Mouse (Mus musculus) Patski (cell line): ENCODE data around the gene Abr. TPM values are rescaled to one million over a fixed set of nuclear protein-coding genes. Genes with fewer than 3 reads are reported as not detected.

Experiments used
- ATAC-seq: fragments of 100-300 bp; one replicate; pipeline ENCODE4 v1.8.0; 2021
- CTCF ChIA-PET: fragments of 350-600 bp; sonication (Branson Sonifier 250); formaldehyde crosslinking; loops from one replicate; lab custom pipeline; 2022; ENCODE audit warnings: inconsistent platforms; lab: Charles Lee
- POLR2A ChIA-PET: fragments of 350-600 bp; sonication (Branson Sonifier 250); formaldehyde crosslinking; loops from one replicate; lab custom pipeline; 2022; ENCODE audit warnings: antibody characterized with exemption, inconsistent platforms; lab: Charles Lee
- DNase-seq: peaks from one replicate; pipeline ENCODE4 v3.0.0-alpha.2; 2011; ENCODE audit warnings: low read depth, low spot score
- H3K27me3 ChIP-seq: fragments of 371-371 bp; one replicate; pipeline ENCODE4 v1.5.1; 2021
- CTCF ChIP-seq: fragments of 100-300 bp; IDR thresholded peaks from one replicate; pipeline ENCODE4 v1.5.1; 2021
- in situ Hi-C: fragments of 300-500 bp; cut with MboI; formaldehyde crosslinking; loops from 3 replicates; pipeline ENCODE4 v1.11.1; 2018; ENCODE audit warnings: low pct_unique_long_range_greater_than_20kb, mixed read lengths
- polyA plus RNA-seq: library from polyadenylated mRNA; unstranded; gene quantifications from one replicate; pipeline ENCODE4 v1.2.3, GENCODE M21; 2021

The Abr gene
- polyA plus RNA-seq, 1 experiment from 2014 or later: 136 TPM

- in situ Hi-C loops: loop anchor here (25.0 kb wide), 1 partner anchor 251 kb away; the partner anchor contains the start of gene Gosr1
Measured at GRCm38 (mm10) chr11:76510977-76511376, 111.1 kb downstream of the Abr start.

GRCm38 (mm10) chr11:76509751-76510723, 112.1 kb downstream of the Abr start:
- in situ Hi-C loops: loop anchor here (25.0 kb wide), 1 partner anchor 252 kb away; the partner anchor contains the start of gene Gosr1
- DNase-seq (no peak), ATAC-seq (no peak)
- H3K27me3 ChIP-seq: no peaks in the 10 kb centered on the region
- ChIA-PET CTCF (interaction anchor here (1.7 to 2.1 kb wide), 2 partner anchors 31 to 55 kb away, joined by 5 to 7 read pairs; no protein-coding TSS in a partner anchor), POLR2A (interaction anchor here (0.6 kb wide), 1 partner anchor 78 kb away, joined by 3 read pairs; no protein-coding TSS in a partner anchor)
- no peak for TF ChIP-seq CTCF

More at GRCm38 (mm10) chr11:76510977-76511376, 111.1 kb downstream of the Abr start:
- DNase-seq (no peak), ATAC-seq (no peak)
- H3K27me3 ChIP-seq: no peaks in the 10 kb centered on the region
- ChIA-PET POLR2A (no interaction called here), CTCF (interaction anchor here (1.0 to 2.1 kb wide), 3 partner anchors 9 to 56 kb away, joined by 3 to 7 read pairs (median 5); no protein-coding TSS in a partner anchor)
- TF ChIP-seq CTCF: peak; percentile 66

GRCm38 (mm10) chr11:76508831-76509595, 113.1 kb downstream of the Abr start:
- POLR2A ChIA-PET: no interaction called here
- in situ Hi-C loops: loop anchor here (25.0 kb wide), 1 partner anchor 253 kb away; the partner anchor contains the start of gene Gosr1
- DNase-seq: no peak
- H3K27me3 ChIP-seq: no peaks in the 10 kb centered on the region
- ATAC-seq: no peak
- CTCF ChIA-PET: interaction anchor here (0.8 to 2.7 kb wide), 2 partner anchors 25 to 53 kb away, joined by 3 to 13 read pairs; no protein-coding TSS in a partner anchor
- no peak for TF ChIP-seq CTCF

- ChIA-PET CTCF (interaction anchor here (0.8 to 2.7 kb wide), 3 partner anchors 25 to 75 kb away, joined by 3 to 13 read pairs (median 4); no protein-coding TSS in a partner anchor), POLR2A (no interaction called here)
- in situ Hi-C loops: loop anchor here (25.0 kb wide), 1 partner anchor 254 kb away; the partner anchor contains the start of gene Gosr1
- no peak for TF ChIP-seq CTCF
- ATAC-seq (no peak), DNase-seq (no peak)
- H3K27me3 ChIP-seq: no peaks in the 10 kb centered on the region
Measured at GRCm38 (mm10) chr11:76508125-76508524, 114.0 kb downstream of the Abr start.

- in situ Hi-C loops: loop anchor here (25.0 kb wide), 1 partner anchor 255 kb away; the partner anchor contains the start of gene Gosr1
- DNase-seq (no peak), ATAC-seq (no peak)
- no peaks in the 10 kb centered on the region for H3K27me3 ChIP-seq
- CTCF ChIA-PET: interaction anchor here (0.9 to 2.7 kb wide), 8 partner anchors 14 to 139 kb away, joined by 3 to 24 read pairs (median 4); no protein-coding TSS in a partner anchor
- POLR2A ChIA-PET: interaction anchor here (1.7 kb wide), 1 partner anchor 52 kb away, joined by 5 read pairs; no protein-coding TSS in a partner anchor
- no peak for TF ChIP-seq CTCF
Measured at GRCm38 (mm10) chr11:76507302-76508124, 114.6 kb downstream of the Abr start.

GRCm38 (mm10) chr11:76506514-76507228, 115.4 kb downstream of the Abr start:
- peak; percentile 84 for TF ChIP-seq CTCF
- ChIA-PET CTCF (interaction anchor here (0.8 to 2.7 kb wide), 11 partner anchors 9 to 140 kb away, joined by 3 to 24 read pairs (median 4); no protein-coding TSS in a partner anchor), POLR2A (interaction anchor here (1.7 kb wide), 1 partner anchor 51 kb away, joined by 5 read pairs; no protein-coding TSS in a partner anchor)
- no peak for ATAC-seq
- in situ Hi-C loops: loop anchor here (25.0 kb wide), 1 partner anchor 256 kb away; the partner anchor contains the start of gene Gosr1
- DNase-seq: no peak
- no peaks in the 10 kb centered on the region for H3K27me3 ChIP-seq

GRCm38 (mm10) chr11:76505106-76505505, 117.0 kb downstream of the Abr start:
- POLR2A ChIA-PET: no interaction called here

GRCm38 (mm10) chr11:76504058-76504457, 118.1 kb downstream of the Abr start:
- no peaks in the 10 kb centered on the region for H3K27me3 ChIP-seq
- DNase-seq (no peak), ATAC-seq (no peak)
- TF ChIP-seq CTCF: no peak
- in situ Hi-C loops: loop anchor here (25.0 kb wide), 1 partner anchor 258 kb away; the partner anchor contains the start of gene Gosr1
- ChIA-PET CTCF (no interaction called here), POLR2A (no interaction called here)

More at GRCm38 (mm10) chr11:76505106-76505505, 117.0 kb downstream of the Abr start:
- no peak for TF ChIP-seq CTCF
- no peaks in the 10 kb centered on the region for H3K27me3 ChIP-seq
- DNase-seq: no peak
- CTCF ChIA-PET: interaction anchor here (1.1 kb wide), 1 partner anchor 9 kb away, joined by 3 read pairs; no protein-coding TSS in a partner anchor
- in situ Hi-C loops: loop anchor here (25.0 kb wide), 1 partner anchor 257 kb away; the partner anchor contains the start of gene Gosr1
- no peak for ATAC-seq
